Mouse (Mus musculus): ENCODE measurements at regions not wholly inside any gene's neighbourhood (a gene's known extent, or its start where the extent isn't known, plus 50 kb on each side); places are given as distances from the start of the nearest gene placed in this dataset.
"Not testable (repeated sequence)": the region's sequence is repeated elsewhere in the genome, so short reads cannot be mapped to it uniquely, and the experiment has no call there.

DNA sequence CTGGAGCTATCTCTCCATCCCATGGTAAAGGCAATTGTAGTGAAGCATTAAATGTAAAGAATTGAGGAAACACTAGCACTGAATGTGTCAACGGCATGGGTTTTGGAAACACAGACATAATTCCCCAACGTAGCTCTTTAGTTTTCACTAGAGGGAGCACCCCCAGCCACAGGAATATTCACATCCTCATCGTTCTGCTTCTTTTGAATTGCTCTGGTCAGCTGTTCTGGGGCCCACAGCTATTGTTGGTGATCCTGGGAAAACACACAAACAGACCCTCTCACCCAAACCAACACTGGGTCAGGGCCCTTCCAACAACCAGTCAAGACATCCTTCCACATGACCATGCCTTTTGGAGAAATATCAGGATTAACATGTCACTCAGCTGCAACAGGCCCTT lies 119.7 kb downstream of the Impg2 start:
- DNase-seq; intact Hi-C loops (cut with DNase I): not testable (repeated sequence)

DNA sequence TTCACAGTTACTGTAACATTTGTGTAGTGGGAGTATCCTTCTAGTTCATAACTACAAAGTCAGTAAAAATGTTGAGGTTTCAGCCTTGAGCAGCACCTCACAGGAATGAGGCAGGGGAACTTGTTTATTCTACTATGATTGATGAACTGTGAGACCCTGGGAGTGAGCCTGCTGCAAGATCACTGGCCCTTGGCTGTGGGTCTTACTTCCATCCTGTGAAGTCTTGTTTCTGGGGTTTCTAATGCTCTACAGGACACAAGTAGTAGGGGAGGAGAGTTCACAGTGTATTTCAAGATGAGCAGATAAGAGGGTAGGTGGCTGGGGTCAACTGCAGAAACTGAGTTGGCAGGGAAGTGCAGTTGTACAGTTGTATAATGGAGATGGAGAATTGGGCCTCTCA lies 128.3 kb upstream of the Abi3bp start:
- intact Hi-C loops (cut with DNase I) = no loop called here
- DNase-seq = no peak

DNA sequence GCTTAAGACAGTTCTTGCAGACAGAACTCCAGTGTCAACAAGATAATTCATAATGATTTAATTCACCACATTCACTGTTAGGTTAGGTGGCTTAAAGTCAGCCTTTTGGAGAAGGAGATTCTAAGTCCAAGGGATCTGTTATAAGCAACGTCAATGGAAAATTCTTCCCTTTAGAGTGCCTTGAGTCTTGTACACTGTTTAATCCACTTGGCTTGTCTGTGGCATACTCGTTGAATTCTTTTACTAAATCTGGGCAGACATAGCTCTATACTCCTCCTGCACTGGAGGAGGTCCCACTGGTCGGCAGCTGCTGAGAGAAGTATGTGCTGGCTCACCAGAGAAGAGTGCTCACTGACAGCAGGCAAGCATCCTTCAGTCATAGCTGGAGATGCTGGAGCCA lies 124.8 kb upstream of the Abi3bp start:
- DNase-seq = peak in 1 of 2 experiments; percentile 15
- intact Hi-C loops (cut with DNase I) = no loop called here

DNA sequence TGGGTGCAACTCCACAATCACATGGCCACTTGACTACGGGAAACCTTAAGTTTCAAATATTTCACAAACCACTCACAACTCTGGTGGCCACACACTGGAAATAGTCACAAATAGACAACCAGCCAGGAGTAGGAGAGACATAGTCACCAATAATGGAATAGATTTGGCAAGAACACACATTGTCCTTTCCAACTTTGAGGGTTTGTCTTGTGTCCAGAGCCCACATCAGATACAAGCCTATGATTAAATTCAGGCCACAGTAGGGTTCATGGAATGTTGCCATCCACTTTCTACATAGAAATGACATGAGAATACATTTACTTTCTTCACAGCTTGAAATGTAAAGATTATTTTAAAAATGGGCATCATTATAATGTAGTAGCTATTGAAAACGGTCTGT lies 118.6 kb upstream of the Abi3bp start:
- DNase-seq = no peak
- intact Hi-C loops (cut with DNase I) = no loop called here

DNA sequence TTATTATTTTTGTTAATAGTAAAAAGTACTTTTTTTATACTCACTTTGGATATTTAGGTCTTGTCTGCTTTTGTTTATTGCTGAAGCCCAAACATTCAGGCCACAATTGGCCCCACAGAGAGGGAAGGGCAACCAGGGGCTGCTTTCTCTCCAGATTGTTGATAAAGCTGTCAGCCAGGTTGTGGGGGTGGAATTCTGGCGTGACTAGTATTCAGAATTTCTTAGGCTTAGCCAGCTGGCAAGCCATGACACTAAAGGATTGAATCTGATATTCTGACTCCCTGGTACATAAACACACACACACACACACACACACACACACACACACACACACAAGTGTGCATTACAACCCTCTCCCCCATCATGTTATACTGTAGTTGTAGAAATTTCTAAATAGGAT lies 116.7 kb upstream of the Abi3bp start:
- DNase-seq = peak; percentile 16 to 33
- intact Hi-C loops (cut with DNase I) = no loop called here

DNA sequence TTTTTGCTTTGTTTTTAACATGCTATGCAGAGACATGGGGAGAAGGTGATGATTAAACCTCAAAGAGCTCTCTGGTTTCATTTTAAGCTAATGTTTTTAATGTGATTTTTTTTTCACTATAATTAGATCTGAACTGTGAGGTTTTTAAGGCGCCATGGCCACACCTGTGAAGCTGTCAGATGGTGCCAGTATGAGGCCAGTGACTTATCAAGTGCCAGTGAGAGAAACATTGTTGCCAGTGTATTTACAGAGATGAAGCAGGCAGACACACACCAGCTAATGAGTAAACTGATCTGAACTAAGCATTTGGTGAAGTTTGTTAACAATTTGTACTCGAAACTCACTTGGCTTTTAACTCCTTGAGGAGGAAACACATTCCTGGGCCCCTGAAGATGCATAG lies 99.3 kb upstream of the Abi3bp start:
- intact Hi-C loops (cut with DNase I) = no loop called here
- no peak for DNase-seq

DNA sequence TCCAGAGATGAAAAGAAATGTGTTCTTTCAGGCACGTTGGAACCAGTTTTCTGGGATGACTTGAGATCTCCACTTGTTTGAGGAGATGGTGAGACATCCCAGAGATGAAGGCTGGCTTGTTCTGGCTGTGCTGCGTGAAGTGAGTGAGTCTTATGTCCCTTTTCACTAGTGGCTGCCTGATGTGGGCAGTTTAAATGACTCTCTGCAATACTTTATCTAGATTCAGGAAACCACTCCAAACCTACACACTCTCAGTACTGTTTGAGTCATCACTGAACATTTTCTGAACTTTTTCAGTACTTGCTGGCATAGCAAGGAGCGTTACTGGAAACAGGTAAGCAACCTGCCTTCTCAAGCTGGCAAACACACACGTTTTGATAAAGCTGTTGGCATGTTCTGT lies 97.0 kb upstream of the Abi3bp start:
- intact Hi-C loops (cut with DNase I) = loop anchor here (10.0 kb wide), 1 partner anchor 124 kb away; no protein-coding TSS in a partner anchor
- no peak for DNase-seq

DNA sequence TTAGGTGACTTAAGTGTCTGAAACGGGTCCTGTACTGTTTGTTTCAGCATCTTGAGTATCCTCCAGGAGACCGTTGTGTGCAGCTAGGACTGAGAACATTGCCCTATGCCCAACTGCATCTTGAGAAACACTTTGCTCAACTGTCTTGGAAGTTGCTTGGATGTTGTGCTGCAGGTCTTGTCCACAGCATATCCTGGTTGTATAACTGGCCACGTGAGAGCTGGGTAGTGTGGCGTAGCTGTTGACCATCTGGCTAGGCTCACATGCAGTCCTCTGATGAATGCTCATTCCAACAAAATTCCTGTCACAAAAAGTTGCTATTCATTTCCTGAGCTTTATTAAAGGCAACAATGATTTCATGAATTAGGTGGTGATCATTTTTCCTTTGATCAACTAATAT lies 91.1 kb upstream of the Abi3bp start:
- no peak for DNase-seq
- intact Hi-C loops (cut with DNase I) = loop anchor here (10.0 kb wide), 1 partner anchor 118 kb away; no protein-coding TSS in a partner anchor

DNA sequence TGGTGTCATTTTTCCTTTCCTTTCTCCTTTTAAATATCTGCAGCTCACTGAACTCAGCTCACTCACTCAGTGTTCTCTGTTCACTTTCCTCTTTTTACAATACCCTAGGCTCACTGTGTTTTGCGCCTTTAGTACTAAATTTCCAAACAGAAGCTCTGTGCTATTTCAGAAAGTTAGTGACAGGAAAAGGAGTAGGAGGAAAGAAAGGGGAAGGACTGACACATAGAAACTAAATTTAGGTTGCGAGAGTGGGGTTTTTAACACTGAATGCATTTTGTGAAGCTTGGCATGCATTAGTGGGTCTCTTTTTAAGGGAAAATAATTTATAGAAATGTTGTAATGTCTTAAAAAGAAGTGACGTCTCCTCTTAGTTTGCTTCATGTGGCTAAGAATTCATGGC lies 84.8 kb upstream of the Abi3bp start:
- no peak for DNase-seq
- intact Hi-C loops (cut with DNase I) = no loop called here

DNA sequence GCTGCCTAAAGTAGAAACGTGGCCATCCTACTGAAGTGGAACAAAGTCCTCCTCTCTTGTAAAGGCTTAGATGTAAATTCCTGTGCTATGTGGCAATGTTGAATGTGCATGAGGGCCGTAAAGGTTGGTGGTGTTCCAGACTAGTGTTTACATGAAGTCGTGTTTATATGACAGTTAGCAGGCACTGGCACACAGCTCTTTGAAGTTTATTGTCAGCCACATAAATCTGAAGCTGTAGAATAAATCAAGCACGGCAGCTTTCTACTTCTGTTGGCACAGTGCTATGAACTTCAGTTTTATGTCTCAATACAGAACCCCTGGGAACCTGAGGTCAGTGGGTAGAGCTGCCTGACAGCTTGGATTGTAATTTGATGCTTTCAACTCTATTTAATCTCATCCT lies 81.1 kb upstream of the Abi3bp start:
- intact Hi-C loops (cut with DNase I) = no loop called here
- no peak for DNase-seq

DNA sequence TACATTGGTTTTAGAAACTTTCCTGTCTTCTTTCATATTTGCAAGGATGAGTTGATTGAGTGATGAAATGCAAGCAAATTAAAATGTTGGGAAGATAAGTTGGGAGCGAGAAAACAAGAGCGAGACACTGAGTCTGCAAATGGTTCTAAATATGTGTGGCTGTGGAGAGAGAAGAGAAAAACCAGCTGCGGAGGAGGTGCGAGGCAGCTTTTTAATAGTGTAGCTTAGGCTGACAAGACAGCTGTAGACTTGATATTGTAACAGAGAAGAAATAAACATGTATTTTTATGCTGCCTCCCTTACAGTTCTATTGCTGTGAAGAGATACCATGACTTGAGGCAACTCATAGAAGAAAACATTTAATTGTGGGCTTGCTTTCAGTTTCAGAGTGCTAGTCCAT lies 78.1 kb upstream of the Abi3bp start:
- DNase-seq = no peak
- intact Hi-C loops (cut with DNase I) = no loop called here

DNA sequence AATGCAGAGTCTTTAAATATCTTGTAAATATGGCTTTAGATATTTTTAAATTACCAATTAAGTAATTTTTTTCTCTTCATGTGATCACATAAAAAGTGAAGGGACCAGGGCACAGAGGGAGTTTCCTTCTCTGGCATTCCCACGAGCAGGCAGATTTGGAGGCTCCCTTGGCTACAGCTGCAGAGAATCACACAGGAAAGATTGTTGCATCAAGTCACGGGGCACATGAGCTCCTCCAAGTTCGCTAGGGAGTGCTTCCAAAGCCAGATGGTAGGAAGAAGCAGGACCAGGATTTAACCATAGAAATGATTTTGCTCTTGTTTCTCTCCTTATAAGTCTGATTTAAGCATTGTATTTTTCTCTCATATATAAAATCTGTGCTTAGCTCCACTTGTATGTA lies 53.9 kb upstream of the Abi3bp start:
- intact Hi-C loops (cut with DNase I) = no loop called here
- DNase-seq = peak; percentile 22 to 36

Data from heart, postnatal 14 days (tissue).